Mouse (Mus musculus) lung, adult 2 months (tissue): Measurements from ENCODE around the gene Mrpl4. TPM values are rescaled to one million over a fixed set of nuclear protein-coding genes. Genes with fewer than 3 reads are reported as not detected.
A peak's percentile ranks its signal among the peaks of the same experiment; 100 is the strongest.

Experiments used
- DNase-seq: peaks from one replicate; pipeline ENCODE4 v3.0.0; 2022
- H3K4me1 ChIP-seq: fragments of 200-500 bp; 2 replicates; pipeline ENCODE4 v1.6.1; 2011; ENCODE audit warnings: low read length; ENCODE audit not compliant: control insufficient read depth, insufficient read depth
- H3K4me3 ChIP-seq: fragments of 200-500 bp; replicated peaks from 2 replicates; pipeline ENCODE3; 2011; ENCODE audit warnings: low read depth, mild to moderate bottlenecking, control low read depth, low read length; ENCODE audit errors: extremely low read depth
- CTCF ChIP-seq: fragments of 200-500 bp; IDR thresholded peaks from 2 replicates; pipeline ENCODE4 v1.5.1; 2011; ENCODE audit warnings: mild to moderate bottlenecking, low read length, control low read depth; ENCODE audit not compliant: insufficient read depth
- POLR2A ChIP-seq: fragments of 200-500 bp; IDR thresholded peaks from 2 replicates; pipeline ENCODE4 v1.6.1; 2011; ENCODE audit warnings: low read depth, mild to moderate bottlenecking, control low read depth, low read length, borderline replicate concordance; ENCODE audit errors: extremely low read depth
- WGBS: fragments of 180-500 bp; shearing (Covaris S2); methylation state at CpG from one replicate; pipeline ENCODE4 v1.1.7; 2018; 5-methylcytosine and 5-hydroxymethylcytosine counted together
- polyA plus RNA-seq: library from polyadenylated mRNA; depleted of rRNA; stranded (reverse); fragments of >200 nt; gene quantifications from 2 replicates; pipeline ENCODE4 v1.2.3, GENCODE M21; 2012

Mrpl4 gene
- polyA plus RNA-seq, 1 experiment: 130 TPM

DNA sequence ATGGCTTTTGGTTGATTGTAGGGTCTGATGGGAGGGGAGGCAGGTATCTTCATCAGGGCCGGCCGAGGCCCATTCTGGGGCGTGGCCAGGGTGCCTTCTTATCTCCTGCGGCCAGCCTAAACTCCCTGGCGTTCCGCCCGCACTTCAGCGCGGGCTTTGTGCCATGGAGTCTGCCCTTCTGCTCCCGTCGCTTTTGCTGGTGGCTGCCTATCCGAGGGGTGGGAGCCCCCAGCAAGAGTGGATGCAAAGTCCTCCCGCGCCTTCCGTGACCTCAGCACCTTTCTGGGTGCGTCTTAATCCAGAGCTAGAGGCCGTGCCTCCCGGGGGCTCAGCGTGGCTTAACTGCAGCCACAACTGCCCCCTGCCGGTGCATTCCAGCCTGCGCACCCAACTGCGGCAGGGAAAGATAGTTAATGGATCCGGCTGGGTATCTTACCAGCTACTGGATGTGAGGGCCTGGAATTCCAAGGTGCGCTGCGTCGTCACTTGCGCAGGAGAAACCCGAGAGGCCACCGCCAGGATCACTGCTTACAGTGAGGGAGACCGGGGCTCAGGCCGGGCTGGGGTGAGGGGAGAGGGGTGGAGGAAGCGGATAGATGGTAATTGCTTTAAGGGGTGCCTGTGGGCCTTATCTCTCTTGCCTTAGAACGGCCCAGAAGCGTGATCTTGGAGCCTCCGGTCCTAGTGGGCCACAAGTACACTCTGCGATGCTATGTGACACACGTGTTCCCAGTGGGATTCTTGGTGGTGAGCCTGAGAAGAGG is 26.9 kb downstream of the Mrpl4 start, which contains the start of gene Icam4:
Gene Icam4, plus strand, starts transcription at position 83 of the 764 bp plus-strand sequence.
- peak within 1 kb of the TSS; percentile 43 for H3K4me3 ChIP-seq
- DNase-seq: peak; percentile 88
- 3% methylated on average over 37 of the region's 37 CpGs for WGBS
- TF ChIP-seq POLR2A: 0 out of 2 replicates have a peak, but pooled peaks have one; percentile 5
- peak; percentile 74 for TF ChIP-seq CTCF
- H3K4me1 ChIP-seq: peaks cover 14% of the 10 kb centered on the region

DNA sequence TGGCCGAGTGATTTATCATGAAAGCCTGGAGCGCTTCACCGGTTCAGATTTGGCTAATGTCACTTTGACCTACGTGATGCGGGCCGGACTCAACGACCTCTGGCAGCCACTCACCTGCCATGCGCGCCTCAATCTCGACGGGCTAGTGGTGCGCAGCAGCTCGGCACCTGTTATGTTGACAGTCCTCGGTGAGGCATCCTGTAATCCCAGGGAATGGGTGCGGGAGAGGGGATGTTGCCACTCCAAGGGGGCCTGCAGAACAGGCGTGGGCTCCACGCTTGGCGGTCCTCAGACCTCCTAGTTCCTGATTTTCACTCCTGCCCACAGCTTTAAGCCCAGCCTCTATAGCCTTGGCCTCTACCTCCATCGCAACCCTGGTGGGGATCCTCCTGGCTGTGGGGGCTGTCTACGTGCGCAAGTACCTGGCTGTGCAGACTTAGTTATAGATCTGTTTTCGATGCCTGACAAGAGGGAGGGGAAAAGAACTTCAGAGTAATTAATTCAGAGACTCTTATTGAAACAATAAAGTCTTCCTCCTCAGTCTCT is 27.6 kb downstream of the Mrpl4 start:
- H3K4me3 ChIP-seq: no peak overlapping the region
- no peak for DNase-seq
- WGBS: 35% methylated on average over 22 of the region's 22 CpGs
- peaks cover 14% of the 10 kb centered on the region for H3K4me1 ChIP-seq
- no peak for TF ChIP-seq POLR2A
- TF ChIP-seq CTCF: no peak

DNA sequence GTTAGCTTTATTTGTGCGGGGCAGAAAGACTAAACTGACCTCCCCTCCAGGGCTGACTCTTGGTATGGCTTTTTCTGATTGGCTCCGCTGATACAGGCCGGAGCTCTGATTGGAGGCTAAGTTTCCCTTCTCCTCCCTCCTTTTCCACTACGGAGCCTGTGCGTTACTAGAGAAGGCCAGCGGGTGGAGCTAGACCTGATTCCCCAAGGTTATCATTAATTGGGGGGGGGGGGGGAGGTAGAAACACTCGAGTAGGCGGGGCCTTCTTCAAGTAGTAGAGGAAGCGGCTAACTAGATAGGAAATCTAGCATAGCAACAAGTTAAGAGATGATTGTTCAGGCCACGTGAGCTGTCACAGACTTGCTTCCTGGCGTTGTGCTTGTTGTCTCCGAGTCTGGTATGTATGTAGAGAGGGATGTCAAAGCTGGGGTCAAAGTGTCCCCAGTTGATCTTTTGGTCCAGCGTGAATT is 28.3 kb downstream of the Mrpl4 start:
- peak; percentile 76 for DNase-seq
- Histone ChIP-seq H3K4me1 (peaks cover 14% of the 10 kb centered on the region), H3K4me3 (peak overlapping the region; percentile 72)
- WGBS: under 1% methylated on average over 13 of the region's 13 CpGs
- no peak for TF ChIP-seq POLR2A
- peak; percentile 61 for TF ChIP-seq CTCF

DNA sequence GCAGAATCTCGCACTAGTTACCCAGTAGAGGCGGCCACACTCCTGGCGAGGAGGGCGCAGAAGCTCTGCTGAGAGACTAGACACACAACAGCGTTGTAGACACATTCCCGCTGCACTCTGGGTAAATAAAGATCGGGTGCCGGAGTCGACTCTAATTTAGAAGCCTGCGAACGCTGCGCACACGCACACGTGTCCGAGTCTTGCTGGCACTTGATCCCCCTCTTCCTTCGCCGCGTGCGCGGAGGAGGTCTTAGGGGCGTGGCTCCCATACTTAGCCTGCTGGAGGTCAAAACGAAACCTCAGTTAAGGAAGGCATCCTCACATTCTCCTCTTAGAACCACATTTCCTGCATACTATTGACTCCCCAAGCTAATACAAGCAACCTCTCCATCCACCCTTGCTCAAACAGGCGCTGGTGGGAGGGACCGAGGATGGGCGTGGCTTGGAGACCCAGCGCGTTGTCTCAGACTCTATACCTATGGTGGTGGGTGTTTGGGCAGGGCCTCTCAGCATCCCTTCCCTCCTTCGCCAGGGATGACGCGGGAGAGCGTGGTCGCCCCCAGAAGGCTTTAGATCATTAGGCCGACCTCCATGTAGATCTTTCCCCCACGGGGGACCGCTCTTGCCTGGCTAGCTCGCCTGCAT is 28.8 kb downstream of the Mrpl4 start:
- DNase-seq: peak; percentile 65
- under 1% methylated on average over 36 of the region's 36 CpGs for WGBS
- TF ChIP-seq CTCF: no peak
- peak; percentile 47; the same call in 1 of the 2 replicates for TF ChIP-seq POLR2A
- H3K4me3 ChIP-seq: peak overlapping the region; percentile 72
- peaks cover 14% of the 10 kb centered on the region for H3K4me1 ChIP-seq

DNA sequence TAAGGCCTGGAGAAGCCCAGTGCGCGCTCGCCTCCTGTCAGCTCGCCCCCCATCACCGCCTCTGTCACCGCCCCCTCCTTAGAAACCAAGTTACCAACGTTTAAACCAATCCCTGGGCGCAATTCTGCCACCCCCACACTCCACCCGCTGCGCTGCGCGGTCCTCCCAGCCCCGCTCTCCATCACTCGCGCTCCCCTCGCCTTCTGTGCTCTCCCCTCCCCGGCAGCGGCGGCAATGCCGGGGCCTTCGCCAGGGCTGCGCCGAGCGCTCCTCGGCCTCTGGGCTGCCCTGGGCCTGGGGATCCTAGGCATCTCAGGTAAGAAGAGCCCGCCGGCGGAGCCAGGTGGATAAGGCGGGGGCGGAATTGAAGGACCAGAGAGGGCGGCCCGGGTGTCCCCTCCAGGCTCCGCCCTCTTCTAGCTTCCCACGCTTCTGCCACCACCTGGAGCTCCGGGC is 29.4 kb downstream of the Mrpl4 start, which contains the start of gene Icam5:
Gene Icam5, plus strand, starts transcription at position 178 of the 456 bp plus-strand sequence.
- DNase-seq: no peak
- H3K4me1 ChIP-seq: peaks cover 14% of the 10 kb centered on the region
- H3K4me3 ChIP-seq: peak within 1 kb of the TSS; percentile 72
- no peak for TF ChIP-seq CTCF
- TF ChIP-seq POLR2A: no peak
- under 1% methylated on average over 35 of the region's 35 CpGs for WGBS

DNA sequence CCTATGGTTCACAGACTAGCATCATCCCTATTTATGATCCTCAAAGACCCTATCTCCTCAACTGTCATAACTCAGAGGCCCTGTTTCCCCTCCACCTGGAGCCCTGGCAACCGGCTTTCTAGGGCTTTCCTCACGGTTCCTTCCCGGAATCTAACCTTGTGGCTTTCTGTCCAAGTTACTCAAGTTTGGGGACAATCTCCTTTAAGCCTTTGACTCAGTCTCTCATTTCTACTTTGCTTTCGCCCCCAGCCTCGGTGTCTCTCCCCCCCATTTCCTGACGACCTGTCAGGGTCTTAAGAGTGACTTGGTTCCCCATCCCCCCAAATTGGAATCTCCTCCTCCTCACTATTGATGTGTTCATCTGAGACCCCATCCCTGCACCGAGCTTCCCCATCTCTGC is 30.0 kb downstream of the Mrpl4 start:
- DNase-seq: no peak
- peaks cover 14% of the 10 kb centered on the region for H3K4me1 ChIP-seq
- TF ChIP-seq CTCF (no peak), POLR2A (no peak)
- 4% methylated on average over 7 of the region's 7 CpGs for WGBS
- H3K4me3 ChIP-seq: no peak overlapping the region

DNA sequence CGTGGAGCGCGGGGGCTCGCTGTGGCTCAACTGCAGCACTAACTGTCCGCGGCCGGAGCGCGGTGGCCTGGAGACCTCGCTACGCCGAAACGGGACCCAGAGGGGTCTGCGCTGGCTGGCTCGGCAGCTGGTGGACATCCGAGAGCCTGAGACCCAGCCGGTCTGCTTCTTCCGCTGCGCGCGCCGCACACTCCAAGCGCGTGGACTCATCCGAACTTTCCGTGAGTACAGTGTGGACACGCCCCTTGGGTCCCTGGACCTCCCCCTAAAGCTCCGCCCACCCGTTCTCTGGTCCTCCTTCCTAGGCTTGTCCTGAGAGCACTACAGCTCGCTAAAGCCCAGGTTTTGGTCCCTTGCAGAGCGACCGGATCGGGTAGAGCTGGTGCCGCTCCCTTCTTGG is 30.6 kb downstream of the Mrpl4 start:
- peaks cover 14% of the 10 kb centered on the region for H3K4me1 ChIP-seq
- H3K4me3 ChIP-seq: peak overlapping the region; percentile 64
- peak; percentile 90 for DNase-seq
- under 1% methylated on average over 34 of the region's 34 CpGs for WGBS
- TF ChIP-seq CTCF (no peak), POLR2A (0 out of 2 replicates have a peak, but pooled peaks have one; percentile 9)

DNA sequence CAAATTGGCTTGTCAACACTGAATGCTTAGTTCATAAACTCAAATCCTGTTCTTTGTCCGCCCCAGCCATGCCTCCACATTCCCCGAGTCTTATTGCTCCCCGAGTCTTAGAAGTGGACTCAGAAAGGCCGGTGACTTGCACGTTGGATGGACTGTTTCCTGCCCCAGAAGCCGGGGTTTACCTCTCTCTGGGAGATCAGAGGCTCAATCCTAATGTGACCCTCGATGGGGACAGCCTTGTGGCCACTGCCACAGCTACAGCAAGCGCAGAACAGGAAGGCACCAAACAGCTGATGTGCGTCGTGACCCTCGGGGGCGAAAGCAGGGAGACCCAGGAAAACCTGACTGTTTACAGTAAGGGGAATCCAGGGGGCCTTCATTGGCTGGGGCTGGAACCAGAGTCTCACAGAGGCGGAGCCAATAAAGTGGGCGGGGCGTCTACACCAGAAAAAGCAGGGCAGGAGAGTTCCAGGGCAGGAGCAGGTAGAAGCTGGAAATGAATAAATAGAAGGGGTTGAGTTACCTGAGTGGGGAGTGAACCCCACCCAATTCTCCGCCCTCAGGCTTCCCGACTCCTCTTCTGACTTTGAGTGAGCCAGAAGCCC is 32.0 kb downstream of the Mrpl4 start:
- TF ChIP-seq CTCF: no peak
- no peak for TF ChIP-seq POLR2A
- peaks cover 13% of the 10 kb centered on the region for H3K4me1 ChIP-seq
- DNase-seq: peak; percentile 11
- 10% methylated on average over 17 of the region's 17 CpGs for WGBS
- H3K4me3 ChIP-seq: no peak overlapping the region

DNA sequence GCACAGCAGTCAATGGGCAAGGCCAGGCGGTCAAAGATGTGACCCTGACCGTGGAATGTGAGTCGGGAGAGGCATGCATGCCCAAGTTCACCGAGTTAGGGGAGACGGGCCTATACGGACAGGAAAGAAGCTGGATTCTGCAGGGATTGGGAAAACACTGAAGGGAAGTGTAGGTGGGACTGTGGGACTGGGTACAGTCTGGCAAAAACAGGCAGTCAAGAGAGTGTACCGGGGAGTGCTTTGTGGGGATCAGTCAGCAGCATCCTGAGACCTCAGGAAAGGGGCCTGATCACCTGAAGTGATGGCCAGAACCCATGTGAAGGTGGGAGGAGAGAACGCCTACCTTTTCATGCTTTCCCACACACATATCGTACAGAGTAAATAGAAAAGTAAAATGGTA is 33.0 kb downstream of the Mrpl4 start:
- 47% methylated on average over 9 of the region's 9 CpGs for WGBS
- no peak overlapping the region for H3K4me3 ChIP-seq
- TF ChIP-seq CTCF (no peak), POLR2A (no peak)
- DNase-seq: no peak
- peaks cover 6% of the 10 kb centered on the region; the same call in 1 of the 2 replicates for H3K4me1 ChIP-seq

DNA sequence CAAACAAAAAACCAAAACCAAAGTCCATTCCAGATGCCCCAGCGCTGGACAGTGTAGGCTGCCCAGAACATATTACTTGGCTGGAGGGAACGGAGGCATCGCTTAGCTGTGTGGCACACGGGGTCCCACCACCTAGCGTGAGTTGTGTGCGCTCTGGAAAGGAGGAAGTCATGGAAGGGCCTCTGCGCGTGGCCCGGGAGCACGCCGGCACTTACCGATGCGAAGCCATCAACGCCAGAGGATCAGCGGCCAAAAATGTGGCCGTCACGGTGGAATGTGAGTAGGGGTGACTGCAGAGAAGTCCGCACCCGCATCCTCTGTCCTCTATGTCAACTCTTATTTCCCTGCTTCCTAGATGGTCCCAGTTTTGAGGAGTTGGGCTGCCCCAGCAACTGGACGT is 33.6 kb downstream of the Mrpl4 start:
- DNase-seq: no peak
- H3K4me1 ChIP-seq: peaks cover 6% of the 10 kb centered on the region; the same call in 1 of the 2 replicates
- 19% methylated on average over 20 of the region's 20 CpGs for WGBS
- TF ChIP-seq CTCF (no peak), POLR2A (no peak)
- no peak overlapping the region for H3K4me3 ChIP-seq
